Mouse (Mus musculus) forebrain, embryonic 15.5 days (tissue): ENCODE measurements around the gene Ispd. TPM values are rescaled to one million over a fixed set of nuclear protein-coding genes. Genes with fewer than 3 reads are reported as not detected.
"Not testable (repeated sequence)": the region's sequence is repeated elsewhere in the genome, so short reads cannot be mapped to it uniquely, and the experiment has no call there.

ENCODE experiments used
- ATAC-seq: fragments of 200-750 bp; cut with Nextera tagmentation; replicated peaks from 2 replicates; pipeline ENCODE4 v1.8.0; 2017; ENCODE audit warnings: mild to moderate bottlenecking, moderate TSS enrichment, moderate library complexity
- H3K27ac ChIP-seq: fragments of 300-500 bp; sonication (generic); replicated peaks from 2 replicates; pipeline ENCODE4 v1.5.1; 2015; ENCODE audit warnings: mild to moderate bottlenecking, inconsistent platforms
- H3K27me3 ChIP-seq: fragments of 300-500 bp; sonication (generic); 2 replicates; pipeline ENCODE4 v1.6.1; 2015; ENCODE audit warnings: inconsistent platforms
- H3K36me3 ChIP-seq: fragments of 300-500 bp; sonication (generic); 2 replicates; pipeline ENCODE4 v1.6.1; 2015; ENCODE audit warnings: mild to moderate bottlenecking, inconsistent platforms
- H3K4me1 ChIP-seq: fragments of 300-500 bp; sonication (generic); 2 replicates; pipeline ENCODE4 v1.6.1; 2015; ENCODE audit warnings: inconsistent platforms
- H3K4me2 ChIP-seq: fragments of 300-500 bp; sonication (generic); replicated peaks from 2 replicates; pipeline ENCODE4 v1.6.1; 2015; ENCODE audit warnings: mild to moderate bottlenecking, inconsistent platforms
- H3K4me3 ChIP-seq: fragments of 300-500 bp; sonication (generic); 2 replicates; pipeline ENCODE4 v1.5.1; 2015; ENCODE audit warnings: mild to moderate bottlenecking, inconsistent platforms
- H3K9ac ChIP-seq: fragments of 300-500 bp; sonication (generic); replicated peaks from 2 replicates; pipeline ENCODE4 v1.6.1; 2015; ENCODE audit warnings: mild to moderate bottlenecking, inconsistent platforms
- H3K9me3 ChIP-seq: fragments of 300-500 bp; sonication (generic); 2 replicates; pipeline ENCODE4 v1.6.1; 2016; ENCODE audit warnings: inconsistent platforms
- WGBS: fragments of 180-500 bp; shearing (Covaris S2); methylation state at CpG from one replicate; pipeline ENCODE4 v1.1.7; 2015; ENCODE audit warnings: mixed read lengths; 5-methylcytosine and 5-hydroxymethylcytosine counted together
- polyA plus RNA-seq: library from polyadenylated mRNA; unstranded; fragments of >200 nt; fragmentation: Nextera tagmentation; extraction: Ambion mirVana; gene quantifications from 2 replicates; pipeline ENCODE4 v1.2.1, GENCODE M21; 2015

The Ispd gene
- 8.3 and 8.6 TPM in 2 replicates for polyA plus RNA-seq

GRCm38 (mm10) chr12:36381441-36382340 lies at the start of gene Ispd, which contains the start of gene D630036H23Rik:
Gene Ispd (plus strand): TSS chr12:36381450.
Gene D630036H23Rik (minus strand): TSS chr12:36382181.
- H3K9me3 ChIP-seq: no peaks in the 10 kb centered on the region
- H3K4me2 ChIP-seq: peak within 1 kb of the TSS; percentile 89
- no peaks in the 10 kb centered on the region for H3K36me3 ChIP-seq
- H3K4me3 ChIP-seq: peak within 1 kb of the TSS; percentile 67
- peak within 1 kb of the TSS; percentile 95 for H3K27ac ChIP-seq
- H3K27me3 ChIP-seq: no peaks in the 10 kb centered on the region
- H3K9ac ChIP-seq: peak within 1 kb of the TSS; percentile 87
- ATAC-seq: peak; percentile 97
- peaks cover 14% of the 10 kb centered on the region for H3K4me1 ChIP-seq
- under 1% methylated on average over 64 of the region's 64 CpGs for WGBS

GRCm38 (mm10) chr12:36332676-36333075 lies 48.6 kb upstream of the Ispd start:
- Histone ChIP-seq H3K4me1 (no peaks in the 10 kb centered on the region), H3K4me2 (no peak overlapping the region), H3K27me3 (no peaks in the 10 kb centered on the region), H3K4me3 (no peak overlapping the region), H3K9ac (no peak overlapping the region), H3K27ac (no peak overlapping the region), H3K36me3 (no peaks in the 10 kb centered on the region), H3K9me3 (no peaks in the 10 kb centered on the region)
- 85% methylated on average over 1 of the region's 1 CpGs for WGBS
- peak; percentile 51 for ATAC-seq

GRCm38 (mm10) chr12:36333837-36334281 lies 47.4 kb upstream of the Ispd start:
- Histone ChIP-seq H3K27me3 (no peaks in the 10 kb centered on the region), H3K9ac (no peak overlapping the region), H3K9me3 (no peaks in the 10 kb centered on the region), H3K4me3 (no peak overlapping the region), H3K36me3 (no peaks in the 10 kb centered on the region), H3K4me1 (no peaks in the 10 kb centered on the region), H3K4me2 (no peak overlapping the region), H3K27ac (no peak overlapping the region)
- ATAC-seq: peak; percentile 46; the same call in 1 of the 2 replicates
- WGBS: 82% methylated on average over 9 of the region's 9 CpGs

- 57% methylated on average over 4 of the region's 4 CpGs for WGBS
- Histone ChIP-seq H3K4me1 (no peaks in the 10 kb centered on the region), H3K4me3 (no peak overlapping the region), H3K9me3 (no peaks in the 10 kb centered on the region), H3K36me3 (no peaks in the 10 kb centered on the region), H3K4me2 (no peak overlapping the region), H3K9ac (no peak overlapping the region), H3K27ac (no peak overlapping the region), H3K27me3 (no peaks in the 10 kb centered on the region)
- no peak for ATAC-seq
Observed at GRCm38 (mm10) chr12:36344131-36344530, 37.1 kb upstream of the Ispd start.

GRCm38 (mm10) chr12:36360064-36360463 lies 21.2 kb upstream of the Ispd start:
- H3K4me2 ChIP-seq: no peak overlapping the region
- no peaks in the 10 kb centered on the region for H3K36me3 ChIP-seq
- no peaks in the 10 kb centered on the region for H3K4me1 ChIP-seq
- H3K4me3 ChIP-seq: no peak overlapping the region
- WGBS: 93% methylated on average over 3 of the region's 3 CpGs
- ATAC-seq: no peak
- no peaks in the 10 kb centered on the region for H3K27me3 ChIP-seq
- H3K9ac ChIP-seq: no peak overlapping the region
- no peak overlapping the region for H3K27ac ChIP-seq
- no peaks in the 10 kb centered on the region for H3K9me3 ChIP-seq

GRCm38 (mm10) chr12:36360693-36361092 lies 20.6 kb upstream of the Ispd start:
- no peaks in the 10 kb centered on the region for H3K9me3 ChIP-seq
- H3K9ac ChIP-seq: no peak overlapping the region
- no peaks in the 10 kb centered on the region for H3K27me3 ChIP-seq
- H3K27ac ChIP-seq: no peak overlapping the region
- no peak for ATAC-seq
- no peaks in the 10 kb centered on the region for H3K4me1 ChIP-seq
- no peaks in the 10 kb centered on the region for H3K36me3 ChIP-seq
- WGBS: 96% methylated on average over 5 of the region's 5 CpGs
- H3K4me2 ChIP-seq: no peak overlapping the region
- H3K4me3 ChIP-seq: no peak overlapping the region

GRCm38 (mm10) chr12:36364013-36364412 lies 17.2 kb upstream of the Ispd start:
- Histone ChIP-seq H3K36me3 (no peaks in the 10 kb centered on the region), H3K4me2 (no peak overlapping the region), H3K4me3 (no peak overlapping the region), H3K9me3 (no peaks in the 10 kb centered on the region), H3K27ac (no peak overlapping the region), H3K9ac (no peak overlapping the region), H3K4me1 (no peaks in the 10 kb centered on the region), H3K27me3 (no peaks in the 10 kb centered on the region)
- ATAC-seq: no peak
- WGBS: 95% methylated on average over 4 of the region's 4 CpGs

- 56% methylated on average over 4 of the region's 4 CpGs for WGBS
- H3K9ac ChIP-seq: no peak overlapping the region
- H3K27me3 ChIP-seq: no peaks in the 10 kb centered on the region
- H3K4me3 ChIP-seq: no peak overlapping the region
- H3K4me2 ChIP-seq: no peak overlapping the region
- ATAC-seq: no peak
- no peaks in the 10 kb centered on the region for H3K36me3 ChIP-seq
- H3K27ac ChIP-seq: no peak overlapping the region
- no peaks in the 10 kb centered on the region for H3K9me3 ChIP-seq
- no peaks in the 10 kb centered on the region for H3K4me1 ChIP-seq
Observed at GRCm38 (mm10) chr12:36373237-36373998, 7.8 kb upstream of the Ispd start.

GRCm38 (mm10) chr12:36376391-36376790 lies 4.9 kb upstream of the Ispd start:
- not testable (repeated sequence) for H3K27me3 ChIP-seq, H3K4me3 ChIP-seq, H3K9me3 ChIP-seq, H3K9ac ChIP-seq, H3K4me2 ChIP-seq, ATAC-seq, H3K27ac ChIP-seq, H3K36me3 ChIP-seq, H3K4me1 ChIP-seq
- 92% methylated on average over 3 of the region's 4 CpGs for WGBS

- Histone ChIP-seq H3K4me2 (no peak overlapping the region), H3K9ac (no peak overlapping the region), H3K27me3 (no peaks in the 10 kb centered on the region), H3K4me3 (no peak overlapping the region), H3K9me3 (no peaks in the 10 kb centered on the region), H3K4me1 (peaks cover 14% of the 10 kb centered on the region), H3K36me3 (no peaks in the 10 kb centered on the region), H3K27ac (no peak overlapping the region)
- no peak for ATAC-seq
- 22% methylated on average over 3 of the region's 3 CpGs for WGBS
Observed at GRCm38 (mm10) chr12:36380254-36380653, 996 bp upstream of the Ispd start.

- Histone ChIP-seq H3K4me2 (peak overlapping the region; percentile 89), H3K36me3 (no peaks in the 10 kb centered on the region), H3K4me1 (peaks cover 14% of the 10 kb centered on the region), H3K27ac (peak overlapping the region; percentile 95), H3K9me3 (no peaks in the 10 kb centered on the region), H3K4me3 (no peak overlapping the region), H3K27me3 (no peaks in the 10 kb centered on the region), H3K9ac (no peak overlapping the region; the same call in 1 of the 2 replicates)
- ATAC-seq: no peak
- 63% methylated on average over 5 of the region's 5 CpGs for WGBS
Observed at GRCm38 (mm10) chr12:36380806-36381205, 444 bp upstream of the Ispd start.

- no peaks in the 10 kb centered on the region for H3K36me3 ChIP-seq
- H3K4me2 ChIP-seq: no peak overlapping the region
- no peak overlapping the region for H3K27ac ChIP-seq
- no peaks in the 10 kb centered on the region for H3K27me3 ChIP-seq
- no peak for ATAC-seq
- H3K4me1 ChIP-seq: peaks cover 14% of the 10 kb centered on the region
- H3K9me3 ChIP-seq: no peaks in the 10 kb centered on the region
- H3K9ac ChIP-seq: no peak overlapping the region
- H3K4me3 ChIP-seq: no peak overlapping the region
- 60% methylated on average over 6 of the region's 6 CpGs for WGBS
Observed at GRCm38 (mm10) chr12:36385386-36385785, 4.1 kb downstream of the Ispd start.
